Mouse (Mus musculus): ENCODE measurements around the gene Slc29a4. TPM values are rescaled to one million over a fixed set of nuclear protein-coding genes. Genes with fewer than 3 reads are reported as not detected.

Slc29a4 gene
- total RNA-seq (2022), result under 1 TPM; 0.22 to 0.40 (median 0.27) TPM

DNA sequence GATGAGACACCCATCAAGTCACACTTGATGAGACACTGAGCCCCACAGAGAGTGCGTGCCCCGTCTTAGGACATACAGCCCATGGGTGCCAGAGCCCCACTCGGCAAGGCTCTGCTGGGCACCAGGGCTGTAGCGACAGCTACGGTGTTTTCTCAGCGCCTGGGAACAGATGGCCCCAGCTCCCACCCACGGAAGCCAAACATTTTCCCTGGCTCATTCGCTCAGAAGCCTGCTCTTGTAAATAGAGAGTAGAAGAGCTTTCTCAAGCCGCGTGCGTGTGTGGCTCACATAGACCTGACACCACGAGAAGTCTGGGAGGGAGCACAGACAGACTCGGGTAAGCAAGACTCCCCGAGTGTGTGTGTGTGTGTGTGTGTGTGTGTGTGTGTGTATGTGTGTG is at the start of gene Slc29a4:
TSS of gene Slc29a4 (plus strand) at position 265 of the 400 bp plus-strand sequence.
- DNase-seq (ENCODE audit: low spot score), result no peak

DNA sequence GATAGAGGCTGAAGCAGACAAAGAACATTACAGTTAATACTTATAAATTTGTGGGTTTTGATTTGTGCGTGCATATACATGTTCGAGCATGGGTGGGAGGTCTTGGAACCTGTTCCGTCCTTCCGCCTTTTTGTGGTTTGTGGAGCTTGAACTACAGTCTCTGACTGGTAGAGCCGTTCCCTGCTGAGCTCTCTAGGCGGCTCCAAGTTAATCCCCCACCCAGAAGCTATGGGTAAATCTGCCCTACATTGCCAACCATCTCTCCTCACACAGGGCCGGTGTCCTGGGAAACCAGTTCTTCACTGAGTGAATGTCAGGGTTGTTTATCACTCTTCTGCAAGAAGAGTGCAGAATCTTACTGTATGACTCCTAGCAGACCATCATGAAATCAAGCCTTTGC is 44.1 kb upstream of the Slc29a4 start:
- DNase-seq (ENCODE audit: low spot score), result no peak

DNA sequence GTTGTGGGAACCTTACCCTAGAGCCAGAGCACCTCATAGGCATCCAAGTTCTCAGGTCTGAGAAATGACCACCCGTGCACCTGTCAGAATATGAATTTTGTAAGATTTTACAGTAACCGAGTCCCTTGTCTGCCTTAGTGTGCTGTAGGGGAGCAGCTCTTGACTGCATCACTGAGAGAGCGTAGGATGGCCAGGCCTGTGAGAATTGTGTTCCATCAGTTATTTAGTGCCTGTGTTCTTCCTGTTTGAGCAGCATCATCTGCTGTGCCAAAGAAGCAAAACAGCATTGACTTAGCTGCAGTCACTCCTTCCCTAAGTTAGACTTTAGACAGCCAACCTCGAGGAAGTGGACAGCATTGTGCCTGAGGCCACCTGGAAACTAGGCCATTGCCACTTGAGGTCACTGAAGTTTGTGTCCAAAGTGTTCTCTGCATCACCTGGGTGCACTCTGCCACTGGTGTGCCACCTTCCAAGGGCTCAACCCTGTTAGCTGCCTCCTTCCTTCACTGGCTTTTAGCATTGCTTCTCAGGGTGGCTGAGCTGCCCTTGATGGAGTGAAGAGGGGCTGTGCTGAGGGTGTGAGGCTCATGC is 42.8 kb upstream of the Slc29a4 start:
- DNase-seq (ENCODE audit: low spot score), result no peak

- no peak for DNase-seq (ENCODE audit: low spot score)
Measured at GRCm38 (mm10) chr5:142650390-142650789, 41.9 kb upstream of the Slc29a4 start.

GRCm38 (mm10) chr5:142650794-142651497 is 41.4 kb upstream of the Slc29a4 start:
- DNase-seq (ENCODE audit: low spot score), result no peak

GRCm38 (mm10) chr5:142652266-142652665 is 40.0 kb upstream of the Slc29a4 start:
- DNase-seq (ENCODE audit: low spot score), result no peak

DNA sequence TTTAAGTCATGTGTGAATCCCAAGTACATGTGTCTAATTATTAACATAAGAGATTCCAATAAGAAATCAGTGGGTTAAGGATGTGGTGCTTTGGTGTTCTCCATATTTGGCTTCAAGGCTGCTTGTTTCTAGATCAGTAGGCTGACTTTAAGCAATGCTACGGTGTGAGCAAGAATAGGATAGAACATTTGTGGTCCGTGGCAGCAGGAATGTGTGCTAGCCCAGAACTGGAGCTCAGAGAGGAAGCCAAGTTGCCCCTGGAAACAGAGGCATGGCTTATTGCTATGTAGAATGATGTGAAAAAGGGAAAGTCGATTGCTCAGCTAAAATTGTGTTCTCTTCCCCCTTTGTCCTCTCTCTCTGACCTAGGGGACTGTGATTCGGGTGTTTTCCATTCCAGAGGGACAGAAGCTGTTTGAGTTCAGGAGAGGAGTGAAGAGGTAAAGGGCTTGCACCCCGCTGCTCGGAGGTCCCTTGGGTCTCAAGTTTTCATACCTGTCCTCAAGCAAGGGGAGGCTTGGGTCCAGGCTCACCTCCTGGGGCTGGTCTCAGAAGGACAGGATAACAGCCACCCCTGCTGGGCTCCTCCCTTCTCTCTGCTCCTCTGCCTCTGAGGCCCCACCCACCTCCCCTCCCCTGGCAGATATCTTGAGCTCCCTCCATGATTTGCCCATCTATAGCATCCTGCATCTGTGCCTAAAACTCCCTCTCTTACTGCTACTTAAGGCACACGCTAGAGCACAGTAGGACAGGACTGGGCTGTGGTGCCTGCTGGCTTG is 31.5 kb upstream of the Slc29a4 start:
- DNase-seq (ENCODE audit: low spot score), result no peak

DNA sequence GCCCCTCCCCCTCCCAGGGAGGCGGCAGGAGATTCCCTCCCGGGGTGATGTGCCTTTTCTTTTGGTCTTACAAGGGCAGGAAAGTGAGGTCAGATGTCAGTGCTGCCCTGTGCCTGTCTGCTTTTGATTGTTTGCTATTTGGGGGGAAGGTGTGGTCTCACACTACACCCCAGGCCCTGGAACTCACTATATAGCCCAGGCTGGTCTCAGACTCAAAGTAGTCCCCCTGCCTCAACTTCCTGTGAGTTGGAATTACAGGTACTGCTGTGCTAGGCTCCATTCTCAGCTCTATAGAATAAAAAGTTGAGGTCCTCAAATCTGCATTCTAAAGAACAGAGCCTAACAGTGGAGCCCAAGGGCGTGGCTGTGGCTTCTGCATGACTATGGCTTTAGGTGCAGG is 24.4 kb upstream of the Slc29a4 start:
- no peak for DNase-seq (ENCODE audit: low spot score)

DNA sequence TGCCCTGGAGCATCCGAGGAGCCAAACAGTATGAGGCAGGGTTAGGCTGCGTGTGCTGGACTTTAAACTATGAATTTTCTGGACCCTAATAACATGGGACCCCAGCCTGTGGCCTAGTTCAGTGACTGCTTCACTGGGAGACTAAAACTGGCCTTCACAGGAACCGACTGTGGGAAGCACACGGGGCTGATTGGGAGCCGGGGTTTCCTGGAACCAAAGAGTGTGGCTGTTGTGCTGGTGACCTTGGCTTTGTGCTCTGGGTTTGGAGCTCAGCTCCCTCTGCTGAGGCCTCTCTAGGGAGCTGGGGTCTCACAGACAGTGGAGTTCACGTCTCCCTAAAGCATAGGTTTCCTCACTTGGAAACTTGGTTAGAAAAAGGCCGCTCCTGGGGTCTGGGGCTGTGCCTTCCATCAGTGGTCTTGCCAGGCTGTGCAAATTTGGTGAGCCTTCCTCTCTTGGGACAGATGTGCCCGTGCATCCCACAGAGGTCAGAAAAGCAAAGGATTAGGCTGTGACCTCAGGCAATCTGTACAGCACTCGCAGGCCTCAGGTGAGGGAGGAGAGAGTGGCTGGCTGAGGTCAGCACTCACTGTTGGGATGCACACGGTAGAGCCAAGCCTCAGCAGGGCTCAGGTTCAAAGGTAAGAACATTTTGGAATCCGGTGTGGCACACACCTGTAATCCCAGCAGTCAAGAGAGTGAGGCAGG is 23.6 kb upstream of the Slc29a4 start:
- DNase-seq (ENCODE audit: low spot score), result no peak

DNA sequence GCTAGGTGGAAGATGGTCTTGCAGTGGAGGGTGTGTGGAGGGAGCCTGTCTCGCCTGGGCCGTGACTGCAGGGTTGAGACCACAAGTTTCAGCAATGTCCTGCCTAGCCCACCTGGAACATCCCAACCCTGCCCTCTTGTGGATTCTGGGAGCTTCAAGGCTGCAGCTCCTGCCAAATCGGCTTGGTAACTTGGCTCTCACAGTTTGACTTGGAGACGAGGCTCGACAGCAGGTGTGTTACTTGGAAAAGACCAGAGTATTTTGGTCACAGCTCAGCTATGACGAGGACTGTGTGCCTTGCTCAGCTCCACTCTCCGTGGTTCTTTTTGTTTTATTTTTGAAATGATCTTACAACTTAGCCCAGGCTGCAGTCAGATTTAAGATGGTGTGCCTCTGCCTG is 22.6 kb upstream of the Slc29a4 start:
- DNase-seq (ENCODE audit: low spot score), result no peak

DNA sequence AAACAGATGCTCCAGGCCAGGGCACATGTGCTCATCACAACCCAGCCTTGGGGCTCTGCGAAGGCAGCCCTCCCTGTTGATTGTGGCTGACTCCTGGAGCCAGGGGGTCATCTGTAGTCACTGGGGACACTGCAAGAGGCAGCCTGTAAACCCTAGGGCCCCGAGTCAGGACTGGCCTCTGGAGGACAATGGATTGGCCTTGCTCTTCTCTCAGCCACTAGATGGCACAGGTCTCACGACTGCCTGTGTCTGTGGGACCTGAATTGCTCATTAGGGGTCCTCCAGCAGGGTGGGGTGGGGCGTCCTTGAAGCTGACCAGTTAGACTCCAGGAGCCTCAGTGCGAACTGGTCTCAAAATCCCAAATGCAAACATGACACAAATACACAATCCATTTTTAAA is 19.2 kb upstream of the Slc29a4 start:
- no peak for DNase-seq (ENCODE audit: low spot score)

- DNase-seq (ENCODE audit: low spot score), result no peak
Measured at GRCm38 (mm10) chr5:142678141-142678571, 14.2 kb upstream of the Slc29a4 start.

DNA sequence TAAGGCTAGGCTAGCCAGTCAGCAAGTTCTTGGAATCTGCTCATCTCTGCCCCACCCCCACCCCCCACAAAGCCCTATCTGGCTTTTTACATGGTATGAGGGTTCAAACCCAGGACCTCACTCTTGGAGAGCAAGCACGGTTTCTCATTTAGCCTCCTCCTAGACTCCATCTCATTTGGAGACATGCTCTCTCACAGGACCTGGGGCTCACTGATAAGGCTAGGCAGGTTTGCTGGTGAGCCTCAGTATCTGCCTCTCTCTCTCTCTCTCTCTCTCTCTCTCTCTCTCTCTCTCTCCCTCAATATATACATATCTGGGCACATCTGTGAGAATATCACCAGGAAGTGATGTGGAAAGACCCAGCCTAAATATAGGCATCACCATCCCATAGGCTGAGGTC is 13.2 kb upstream of the Slc29a4 start:
- no peak for DNase-seq (ENCODE audit: low spot score)

DNA sequence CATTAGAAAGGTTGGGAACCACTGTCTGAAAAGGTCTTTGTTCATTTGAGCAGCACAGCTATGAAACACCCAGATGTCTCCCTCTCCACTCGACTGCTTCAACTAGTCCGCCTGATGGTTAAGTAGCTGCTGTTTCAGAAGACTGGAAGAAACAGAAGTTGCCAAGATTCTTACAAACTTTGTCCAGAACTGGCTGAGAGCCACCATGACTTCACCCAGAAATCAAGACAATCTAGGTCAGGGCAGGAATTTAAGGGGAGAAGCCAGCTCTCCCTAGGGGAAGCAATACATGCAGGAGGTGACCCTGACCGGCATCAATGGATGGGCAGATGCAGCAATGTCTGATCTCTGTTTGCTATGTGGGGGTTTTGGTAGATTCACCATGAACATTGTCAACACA is 10.4 kb upstream of the Slc29a4 start:
- DNase-seq (ENCODE audit: low spot score), result no peak

DNA sequence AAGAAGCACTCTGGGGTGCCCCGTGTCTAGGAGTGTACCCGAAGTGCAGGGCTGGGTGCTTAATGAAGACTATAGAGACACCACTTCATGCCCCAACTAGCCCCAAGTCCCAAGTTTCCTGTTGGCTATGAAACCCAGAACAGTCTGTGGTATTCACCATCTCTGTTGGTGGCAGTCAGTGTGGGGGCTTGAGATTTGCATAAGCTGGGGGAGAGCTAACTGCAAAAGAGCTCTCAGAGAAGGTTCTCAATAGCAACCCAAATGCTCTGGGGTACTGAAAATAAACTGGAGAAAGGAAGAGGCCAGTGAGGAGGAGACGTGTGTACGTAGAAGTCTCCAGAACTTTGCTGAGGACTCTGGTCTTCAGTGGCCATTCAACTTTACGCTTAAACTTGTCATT is 9.8 kb upstream of the Slc29a4 start:
- DNase-seq (ENCODE audit: low spot score), result no peak

DNA sequence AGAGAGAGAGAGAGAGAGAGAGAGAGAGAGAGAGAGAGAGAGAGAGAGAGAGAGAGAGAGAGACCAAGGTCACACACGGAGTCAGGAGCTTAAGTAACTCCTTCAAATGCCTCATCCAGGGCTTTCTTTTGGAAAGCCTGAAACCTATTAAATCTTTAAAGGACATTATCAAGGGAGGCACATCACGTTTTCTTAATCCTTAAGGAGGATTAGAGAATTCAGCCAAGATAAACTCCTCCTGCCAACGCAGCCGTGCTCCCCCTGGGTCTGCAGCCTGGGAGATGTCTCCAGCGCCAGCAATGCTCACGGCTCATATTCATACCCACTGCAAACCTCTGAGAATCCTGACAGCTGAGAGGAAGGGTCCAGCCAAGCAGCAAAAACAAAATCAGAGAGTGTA is 3.4 kb upstream of the Slc29a4 start:
- DNase-seq (ENCODE audit: low spot score), result no peak

DNA sequence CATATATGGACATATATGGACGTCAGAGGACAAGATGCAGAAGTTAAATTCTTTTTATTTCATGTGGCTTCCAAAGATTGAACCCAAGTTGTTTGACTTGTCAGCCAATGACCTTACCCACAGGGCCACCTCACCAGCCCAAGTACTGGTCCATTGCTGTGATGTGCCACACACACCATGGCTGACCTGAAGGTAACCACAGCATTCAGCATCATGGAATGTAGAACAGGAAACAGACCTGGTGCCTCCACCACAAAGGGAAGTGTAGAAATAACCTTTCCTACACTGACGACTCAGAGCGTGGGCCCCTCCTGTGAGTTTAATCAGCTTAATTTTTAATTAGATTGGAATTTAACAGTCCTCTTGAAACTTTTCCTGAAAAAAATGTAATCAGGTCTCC is 2.0 kb upstream of the Slc29a4 start:
- no peak for DNase-seq (ENCODE audit: low spot score)

DNA sequence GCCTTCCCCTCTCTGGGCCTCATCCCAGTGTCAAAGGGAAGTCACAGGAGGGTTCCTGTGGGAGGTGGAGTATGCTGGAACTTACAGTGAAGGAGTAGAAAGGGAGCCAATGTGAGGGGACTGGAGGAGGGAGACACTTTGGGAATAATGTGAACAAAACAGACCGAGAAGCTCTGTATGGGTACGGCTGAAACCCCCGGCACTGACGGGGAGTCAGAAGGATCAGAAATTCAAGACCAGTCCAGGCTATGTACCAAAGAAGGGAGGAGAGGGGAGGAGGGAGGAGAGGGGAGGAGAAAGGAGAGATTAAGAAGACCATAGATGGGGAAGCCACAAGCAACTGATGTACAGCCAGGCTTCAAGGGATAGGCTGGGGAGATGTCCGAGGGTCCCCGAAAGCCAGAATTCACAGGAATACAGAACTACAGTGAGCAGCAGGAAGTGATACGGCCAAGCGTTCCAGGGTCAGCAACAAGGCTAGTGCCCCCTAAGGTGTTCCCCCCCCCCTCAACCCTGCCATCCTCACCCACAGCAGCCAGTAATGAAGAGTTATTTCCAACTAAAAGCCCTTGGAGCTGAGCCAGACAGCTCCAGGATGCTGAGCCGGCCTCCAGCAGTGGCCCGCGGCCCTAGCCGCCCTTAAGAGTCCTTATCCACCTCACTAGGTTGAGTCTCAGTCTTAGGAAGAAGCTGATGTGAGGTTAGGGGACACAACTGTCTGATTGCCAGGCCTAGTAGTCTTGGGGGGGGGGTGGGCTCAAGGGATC is 842 bp downstream of the Slc29a4 start:
- no peak for DNase-seq (ENCODE audit: low spot score)

DNA sequence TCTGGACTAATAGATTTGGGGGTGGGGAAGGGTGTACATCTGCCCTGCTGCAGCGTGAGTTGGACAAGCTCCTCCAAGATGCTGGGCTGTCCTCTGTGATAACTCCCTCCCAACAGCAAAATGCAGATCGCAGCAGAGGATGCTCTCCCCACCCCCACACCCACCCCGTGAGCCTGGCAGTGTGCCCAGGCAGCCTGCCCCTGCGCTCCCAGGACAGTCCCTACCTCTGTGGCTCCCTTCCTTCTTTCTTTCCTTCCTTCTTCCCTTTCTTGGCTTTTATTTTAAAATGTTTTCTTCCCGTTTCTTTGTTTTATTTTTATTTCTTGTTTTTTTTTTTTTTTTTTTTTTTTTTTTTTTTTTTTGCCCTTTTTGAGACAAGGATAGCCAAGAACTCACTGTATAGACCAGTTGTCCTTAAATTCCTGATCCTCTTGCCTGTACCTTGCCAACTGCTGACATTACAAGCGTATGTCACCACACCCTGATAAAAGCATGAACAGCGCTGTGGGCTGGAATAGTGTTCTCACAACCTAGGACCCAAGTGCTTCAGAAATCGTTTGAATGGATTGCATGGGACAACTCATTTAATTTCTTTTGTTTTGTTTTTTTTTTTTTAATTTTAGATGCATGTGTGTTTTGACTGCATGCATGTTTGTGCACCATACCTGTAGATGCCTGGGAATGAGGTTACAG is 1.6 kb downstream of the Slc29a4 start:
- no peak for DNase-seq (ENCODE audit: low spot score)

DNA sequence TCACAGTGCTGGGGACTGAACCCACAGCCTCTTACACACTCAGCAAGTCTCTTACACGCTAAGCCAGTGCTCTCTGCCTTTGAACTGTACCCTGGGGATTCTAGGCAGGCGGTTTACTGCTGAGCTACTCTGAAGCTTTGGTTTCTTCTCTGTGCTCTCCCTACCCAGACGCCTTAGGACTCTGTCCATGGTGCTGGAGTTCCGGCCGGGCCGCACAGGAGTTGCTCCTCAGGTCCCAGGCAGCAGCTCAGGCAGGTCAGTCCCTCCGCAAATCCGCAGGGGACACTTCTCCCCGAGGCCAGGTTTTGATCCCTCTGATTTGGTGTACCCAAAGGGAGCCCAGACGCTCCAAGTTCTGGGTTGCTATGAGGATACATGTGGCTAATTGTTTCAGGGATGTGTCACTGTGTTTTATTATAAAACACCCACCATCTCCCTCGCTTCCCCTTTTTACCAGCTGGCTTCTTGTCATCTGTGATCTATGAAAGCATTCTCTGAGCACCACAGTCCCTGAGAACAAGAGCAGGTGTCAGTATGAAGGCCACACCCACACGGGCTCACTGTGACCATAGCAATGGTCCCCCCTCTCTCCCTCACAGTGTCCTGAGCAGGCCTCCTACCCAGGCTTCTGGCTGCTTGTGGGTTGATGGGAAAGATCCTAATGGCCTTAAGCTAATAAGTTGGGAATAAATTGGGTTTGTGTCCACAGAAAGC is 2.5 kb downstream of the Slc29a4 start:
- DNase-seq (ENCODE audit: low spot score), result no peak

All from heart, adult 8-10 months (tissue).